Mouse (Mus musculus) thymus, adult 2 months (tissue): Measurements from ENCODE around the gene Stk4. TPM values are rescaled to one million over a fixed set of nuclear protein-coding genes. Genes with fewer than 3 reads are reported as not detected.
"Not testable (repeated sequence)": the region's sequence is repeated elsewhere in the genome, so short reads cannot be mapped to it uniquely, and the experiment has no call there.

Experiments
- DNase-seq: peaks from one replicate; pipeline ENCODE4 v3.0.0; 2021
- H3K27ac ChIP-seq: fragments of 200-500 bp; 2 replicates; pipeline ENCODE4 v1.5.1; 2012; ENCODE audit warnings: low read length, control low read depth; ENCODE audit not compliant: control insufficient read depth, insufficient read depth
- H3K27me3 ChIP-seq: fragments of 200-500 bp; 2 replicates; pipeline ENCODE4 v1.6.1; 2012; ENCODE audit warnings: mild to moderate bottlenecking, low read length, moderate library complexity, mixed read lengths; ENCODE audit not compliant: control insufficient read depth, insufficient read depth
- H3K36me3 ChIP-seq: fragments of 200-500 bp; 2 replicates; pipeline ENCODE4 v1.6.1; 2012; ENCODE audit warnings: mild to moderate bottlenecking, low read length, moderate library complexity; ENCODE audit not compliant: control insufficient read depth, insufficient read depth
- H3K4me1 ChIP-seq: fragments of 200-500 bp; replicated peaks from 2 replicates; pipeline ENCODE4 v1.6.1; 2012; ENCODE audit warnings: low read length; ENCODE audit not compliant: control insufficient read depth, insufficient read depth
- H3K4me3 ChIP-seq: fragments of 200-500 bp; 2 replicates; pipeline ENCODE4 v1.5.1; 2012; ENCODE audit warnings: mild to moderate bottlenecking, low read length, control low read depth, moderate library complexity; ENCODE audit not compliant: control insufficient read depth, insufficient read depth
- CTCF ChIP-seq: fragments of 200-500 bp; IDR thresholded peaks from 2 replicates; pipeline ENCODE4 v1.5.1; 2012; ENCODE audit warnings: mild to moderate bottlenecking, control low read depth, low read length, moderate library complexity, borderline replicate concordance; ENCODE audit not compliant: control insufficient read depth, poor library complexity, insufficient read depth; ENCODE audit errors: extremely low read depth
- POLR2A ChIP-seq: fragments of 200-500 bp; IDR thresholded peaks from 2 replicates; pipeline ENCODE4 v1.6.1; 2012; ENCODE audit warnings: mild to moderate bottlenecking, low read length, control low read depth, moderate library complexity; ENCODE audit not compliant: control insufficient read depth, poor library complexity, insufficient read depth; ENCODE audit errors: extremely low read depth
- WGBS: fragments of 180-500 bp; shearing (Covaris S2); methylation state at CpG from one replicate; pipeline ENCODE4 v1.1.7; 2018; 5-methylcytosine and 5-hydroxymethylcytosine counted together
- polyA plus RNA-seq: library from polyadenylated mRNA; depleted of rRNA; stranded (reverse); fragments of >200 nt; gene quantifications from 2 replicates; pipeline ENCODE4 v1.2.3, GENCODE M21; 2012

Gene Stk4
- polyA plus RNA-seq, 1 experiment, result 90.1 TPM

DNA sequence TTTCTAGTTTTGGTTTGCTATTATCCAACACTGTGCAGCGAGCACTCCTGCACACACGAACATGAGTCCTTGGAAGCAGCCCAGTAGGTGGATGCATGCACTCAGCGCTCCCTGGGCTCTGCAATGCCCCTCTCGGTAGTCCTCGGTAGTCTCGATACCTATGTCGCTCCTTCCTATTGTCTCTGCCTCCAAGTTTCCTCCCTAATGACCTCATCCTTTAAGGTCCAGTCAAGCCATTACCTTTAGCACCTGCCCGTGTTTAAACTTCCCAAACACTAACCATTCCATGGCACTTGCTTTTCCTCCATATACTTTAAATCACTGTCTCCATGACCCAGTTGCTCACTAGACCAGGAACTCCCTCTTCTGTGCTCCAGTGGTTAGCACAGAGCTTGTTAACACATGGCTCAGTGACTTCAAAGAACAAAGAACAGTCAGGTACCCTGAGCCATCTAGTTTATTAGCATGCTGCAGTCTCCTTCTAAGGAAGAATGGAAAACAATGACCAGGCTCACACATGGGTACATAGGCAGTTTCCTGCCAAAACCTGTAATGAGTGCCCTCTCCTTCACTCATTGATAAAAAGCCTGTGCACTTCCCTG is 10.4 kb upstream of the Stk4 start:
- WGBS, result 96% methylated on average over 8 of the region's 8 CpGs
- Histone ChIP-seq H3K4me3 (no peak overlapping the region), H3K27ac (no peak overlapping the region), H3K27me3 (no peaks in the 10 kb centered on the region), H3K4me1 (peaks cover 8% of the 10 kb centered on the region), H3K36me3 (peaks cover 70% of the 10 kb centered on the region)
- TF ChIP-seq CTCF (no peak), POLR2A (no peak)
- DNase-seq, result no peak

DNA sequence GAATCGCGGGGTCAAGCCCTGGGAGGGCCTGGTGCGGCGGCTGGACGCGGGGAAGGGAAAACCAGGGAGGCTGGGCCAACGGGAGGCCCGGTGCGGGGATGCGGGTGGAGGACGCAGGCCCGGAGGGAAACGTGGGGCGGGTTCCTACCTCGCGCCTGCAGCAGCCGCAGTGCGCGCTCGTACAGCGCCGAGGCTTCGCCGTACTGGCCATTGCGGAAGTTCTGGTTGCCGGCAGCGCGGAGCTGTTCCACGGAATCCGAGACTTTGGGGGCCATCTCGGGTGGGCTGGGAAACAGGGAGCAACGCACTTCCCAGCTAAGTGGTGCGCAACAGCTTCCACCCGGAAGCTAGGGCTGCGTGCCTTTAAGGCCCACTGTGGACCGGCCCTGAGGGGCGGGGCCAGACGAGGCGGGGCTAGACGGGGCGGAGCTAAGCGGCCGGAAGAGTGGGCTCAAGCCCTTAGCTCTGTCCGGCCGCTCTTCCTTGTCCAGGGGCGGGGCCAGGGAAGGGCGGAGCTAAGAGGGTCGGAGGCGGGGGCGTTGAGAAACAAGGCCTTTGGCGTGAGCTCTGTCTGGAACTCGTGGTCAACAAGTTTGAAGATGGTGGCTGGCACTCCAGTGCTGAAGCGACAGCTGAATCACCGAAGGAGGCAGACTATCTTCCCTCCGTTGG is 779 bp downstream of the Stk4 start, which contains the start of gene Tomm34:
Gene Tomm34 (minus strand): TSS at position 405 of the 672 bp plus-strand sequence.
- H3K36me3 ChIP-seq, result peaks cover 7% of the 10 kb centered on the region
- H3K4me1 ChIP-seq, result peaks cover 10% of the 10 kb centered on the region
- peak within 1 kb of the TSS; percentile 13 for H3K27ac ChIP-seq
- H3K27me3 ChIP-seq, result no peaks in the 10 kb centered on the region
- WGBS, result 2% methylated on average over 55 of the region's 55 CpGs
- peak within 1 kb of the TSS; percentile 64 for H3K4me3 ChIP-seq
- peak; percentile 91 for DNase-seq
- no peak for TF ChIP-seq CTCF
- TF ChIP-seq POLR2A, result peak; percentile 58; the same call in 1 of the 2 replicates

DNA sequence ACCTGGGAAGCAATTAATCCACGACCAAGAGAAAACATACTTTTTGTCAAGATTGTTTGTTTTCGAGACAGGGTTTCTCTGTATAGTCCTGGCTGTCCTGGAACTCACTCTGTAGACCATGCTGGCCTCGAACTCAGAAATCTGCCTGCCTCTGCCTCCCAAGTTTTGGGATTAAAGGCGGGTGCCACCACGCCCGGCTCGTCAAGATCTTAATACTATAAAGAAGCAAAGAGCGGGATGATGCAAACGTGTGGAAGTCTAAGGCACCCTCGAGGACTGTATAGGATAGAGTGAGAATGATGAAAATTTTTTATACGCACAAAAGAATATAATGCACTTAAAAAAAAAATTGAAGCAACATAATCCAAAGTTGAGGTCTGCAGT is 1.3 kb downstream of the Stk4 start:
- peaks cover 13% of the 10 kb centered on the region for H3K4me1 ChIP-seq
- not testable (repeated sequence) for H3K36me3 ChIP-seq, H3K27me3 ChIP-seq, DNase-seq
- 81% methylated on average over 11 of the region's 11 CpGs for WGBS
- peak overlapping the region; percentile 64 for H3K4me3 ChIP-seq
- H3K27ac ChIP-seq, result peak overlapping the region; percentile 13; the same call in 1 of the 2 replicates

GRCm38 (mm10) chr2:164072109-164072508 is 2.0 kb downstream of the Stk4 start:
- H3K4me3 ChIP-seq, result no peak overlapping the region
- H3K4me1 ChIP-seq, result peaks cover 19% of the 10 kb centered on the region
- 96% methylated on average over 2 of the region's 2 CpGs for WGBS
- H3K36me3 ChIP-seq, result no peaks in the 10 kb centered on the region
- TF ChIP-seq CTCF, result no peak
- no peak for TF ChIP-seq POLR2A
- DNase-seq, result no peak
- H3K27me3 ChIP-seq, result no peaks in the 10 kb centered on the region
- H3K27ac ChIP-seq, result no peak overlapping the region

DNA sequence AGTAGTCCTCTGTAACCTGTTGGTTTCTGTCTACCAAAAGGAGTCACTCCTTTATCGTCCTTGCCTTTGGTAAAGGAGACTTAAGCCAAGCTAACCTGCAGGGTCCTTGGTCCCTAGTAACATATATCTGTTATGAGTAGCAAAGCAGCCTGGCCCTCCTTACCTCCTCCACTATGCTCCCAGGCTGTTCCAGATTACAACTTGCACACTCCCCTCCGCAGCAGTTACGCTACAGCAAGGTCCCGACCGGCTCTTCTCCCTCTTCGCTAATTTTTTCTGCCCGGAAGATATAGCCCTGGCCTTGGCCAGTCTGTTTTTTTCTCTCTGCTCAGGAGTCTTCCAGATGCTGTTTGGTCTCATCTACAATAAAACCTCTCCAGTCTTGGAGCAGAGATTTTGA is 3.0 kb downstream of the Stk4 start:
- 96% methylated on average over 7 of the region's 7 CpGs for WGBS
- no peak overlapping the region for H3K27ac ChIP-seq
- no peak overlapping the region for H3K4me3 ChIP-seq
- no peak for DNase-seq
- H3K36me3 ChIP-seq, result no peaks in the 10 kb centered on the region
- no peak for TF ChIP-seq CTCF
- no peak for TF ChIP-seq POLR2A
- peaks cover 19% of the 10 kb centered on the region for H3K4me1 ChIP-seq
- no peaks in the 10 kb centered on the region for H3K27me3 ChIP-seq

DNA sequence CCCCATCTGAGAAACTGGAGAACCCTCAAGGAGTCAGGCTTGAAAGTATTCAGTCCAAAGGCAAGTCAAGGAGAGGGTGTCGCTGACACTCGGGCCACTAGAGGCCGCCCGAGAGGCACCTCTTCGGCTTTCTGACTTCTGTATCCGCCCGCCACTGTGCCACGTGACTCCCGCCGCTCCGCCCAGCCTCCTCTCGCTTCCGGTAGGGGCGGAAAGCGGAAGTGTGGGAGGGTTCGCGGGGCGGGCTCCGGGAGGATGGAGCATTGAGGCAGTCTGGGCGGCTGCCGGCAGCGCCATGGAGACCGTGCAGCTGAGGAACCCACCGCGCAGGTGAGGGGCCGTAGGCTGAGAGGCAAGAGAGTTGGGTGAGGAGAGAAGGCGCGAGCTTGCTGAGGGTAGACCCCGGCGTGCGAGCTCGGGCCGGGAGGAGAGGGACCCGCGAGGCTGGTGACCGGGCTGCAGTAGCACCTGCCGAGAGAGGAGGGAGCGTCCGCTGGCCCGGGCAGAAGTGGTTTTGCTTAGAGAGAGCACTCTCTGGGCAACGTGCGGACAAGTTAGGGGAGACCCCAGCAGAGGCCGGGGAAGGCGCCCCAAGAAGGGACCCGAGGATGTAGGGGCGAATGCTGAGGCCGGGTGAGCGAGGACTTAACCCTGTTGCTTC is 3.9 kb downstream of the Stk4 start:
- peak; percentile 100 for DNase-seq
- peak overlapping the region; percentile 92 for H3K4me3 ChIP-seq
- H3K27me3 ChIP-seq, result no peaks in the 10 kb centered on the region
- peaks cover 15% of the 10 kb centered on the region for H3K4me1 ChIP-seq
- H3K36me3 ChIP-seq, result no peaks in the 10 kb centered on the region
- peak overlapping the region; percentile 98 for H3K27ac ChIP-seq
- TF ChIP-seq CTCF (peak; percentile 92), POLR2A (peak; percentile 100)
- WGBS, result under 1% methylated on average over 48 of the region's 48 CpGs
